Mouse (Mus musculus) MEL (cell line): ENCODE measurements around the gene Zfp985. TPM values are rescaled to one million over a fixed set of nuclear protein-coding genes. Genes with fewer than 3 reads are reported as not detected.

Experiments used
- DNase-seq: peaks from one replicate; pipeline ENCODE4 v3.0.0; 2011; ENCODE audit warnings: low read depth, low spot score
- H3K27ac ChIP-seq: 2 replicates; pipeline ENCODE4 v1.5.1; 2012; ENCODE audit warnings: low read depth, mild to moderate bottlenecking, control low read depth, low read length, moderate library complexity; ENCODE audit not compliant: control insufficient read depth
- H3K27me3 ChIP-seq, 2 experiments: fragments of 150-350 bp in 1 of 2; sonication (generic) in 1 of 2; 2 replicates each; pipeline ENCODE4 v1.6.1; 2012; ENCODE audit warnings: low read length in 2 of 2, mild to moderate bottlenecking in 2 of 2, improper control_type of control experiment in 1 of 2, moderate library complexity in 1 of 2; ENCODE audit not compliant: insufficient read depth in 2 of 2, control insufficient read depth in 1 of 2
- H3K36me3 ChIP-seq, 2 experiments: 2 replicates each; pipeline ENCODE4 v1.6.1; 2012 to 2014; ENCODE audit warnings: low read length in 2 of 2, improper control_type of control experiment in 1 of 2, inconsistent platforms in 1 of 2, mild to moderate bottlenecking in 1 of 2; ENCODE audit not compliant: insufficient read depth in 2 of 2, control insufficient read depth in 1 of 2
- H3K4me1 ChIP-seq, 2 experiments: fragments of 150-350 bp in 1 of 2; sonication (generic) in 1 of 2; 2 replicates each; pipeline ENCODE4 v1.6.1; 2012; ENCODE audit warnings: low read length in 2 of 2, improper control_type of control experiment in 1 of 2, mild to moderate bottlenecking in 1 of 2; ENCODE audit not compliant: insufficient read depth in 2 of 2, control insufficient read depth in 1 of 2
- H3K4me3 ChIP-seq, 2 experiments: fragments of 150-350 bp in 1 of 2; sonication (generic) in 1 of 2; 2 replicates each; pipeline ENCODE4 v1.5.1; 2012; ENCODE audit warnings: low read depth in 2 of 2, low read length in 2 of 2, mild to moderate bottlenecking in 2 of 2, moderate library complexity in 2 of 2, control low read depth in 1 of 2, improper control_type of control experiment in 1 of 2; ENCODE audit not compliant: control insufficient read depth in 1 of 2, insufficient read depth in 1 of 2
- H3K79me2 ChIP-seq: 2 replicates; pipeline ENCODE4 v1.6.1; 2012; ENCODE audit warnings: mild to moderate bottlenecking, low read length, moderate library complexity; ENCODE audit not compliant: control insufficient read depth, poor library complexity, insufficient read depth
- H3K9ac ChIP-seq: 2 replicates; pipeline ENCODE4 v1.6.1; 2012; ENCODE audit warnings: low read depth, mild to moderate bottlenecking, control low read depth, low read length, moderate library complexity; ENCODE audit not compliant: control insufficient read depth, poor library complexity, severe bottlenecking
- H3K9me3 ChIP-seq: fragments of 150-350 bp; sonication (generic); replicated peaks from 2 replicates; pipeline ENCODE4 v1.6.1; 2012; ENCODE audit warnings: mild to moderate bottlenecking, low read length, improper control_type of control experiment, moderate library complexity; ENCODE audit not compliant: insufficient read depth
- CHD1 ChIP-seq: IDR thresholded peaks from 2 replicates; pipeline ENCODE4 v1.6.1; 2012; ENCODE audit warnings: low read depth, mild to moderate bottlenecking, inconsistent platforms, low read length, improper control_type of control experiment
- CHD2 ChIP-seq: IDR thresholded peaks from 2 replicates; pipeline ENCODE4 v1.6.1; 2011; ENCODE audit warnings: low read length, improper control_type of control experiment
- GABPA ChIP-seq: IDR thresholded peaks from 2 replicates; pipeline ENCODE4 v1.6.1; 2012; ENCODE audit warnings: low read depth, mild to moderate bottlenecking, inconsistent platforms, low read length, improper control_type of control experiment, moderate library complexity
- GATA1 ChIP-seq: IDR thresholded peaks from 2 replicates; pipeline ENCODE4 v1.6.1; 2011; ENCODE audit warnings: low read depth, low read length, improper control_type of control experiment
- HCFC1 ChIP-seq: IDR thresholded peaks from 2 replicates; pipeline ENCODE4 v1.6.1; 2012; ENCODE audit warnings: low read depth, mild to moderate bottlenecking, inconsistent platforms, low read length, improper control_type of control experiment, moderate library complexity
- MEF2A ChIP-seq: IDR thresholded peaks from 2 replicates; pipeline ENCODE4 v1.6.1; 2014; ENCODE audit warnings: low read depth, mild to moderate bottlenecking, inconsistent platforms, low read length, improper control_type of control experiment; ENCODE audit not compliant: poor library complexity, insufficient replicate concordance, severe bottlenecking; ENCODE audit errors: extremely low read depth
- MXI1 ChIP-seq: IDR thresholded peaks from 2 replicates; pipeline ENCODE4 v1.6.1; 2011; ENCODE audit warnings: mild to moderate bottlenecking, low read depth, low read length, improper control_type of control experiment
- MYB ChIP-seq: IDR thresholded peaks from 2 replicates; pipeline ENCODE4 v1.6.1; 2011; ENCODE audit warnings: mild to moderate bottlenecking, low read depth, low read length, improper control_type of control experiment
- NELFE ChIP-seq: IDR thresholded peaks from 2 replicates; pipeline ENCODE4 v1.6.1; 2011; ENCODE audit warnings: low read depth, low read length, improper control_type of control experiment
- UBTF ChIP-seq: IDR thresholded peaks from 2 replicates; pipeline ENCODE4 v1.6.1; 2012; ENCODE audit warnings: low read depth, mild to moderate bottlenecking, inconsistent platforms, low read length, improper control_type of control experiment, moderate library complexity, borderline replicate concordance; ENCODE audit not compliant: insufficient read depth
- USF2 ChIP-seq, 2 experiments: IDR thresholded peaks; 2 replicates each; pipeline ENCODE4 v1.6.1; 2011 to 2012; ENCODE audit warnings: improper control_type of control experiment in 2 of 2, low read length in 2 of 2, borderline replicate concordance in 1 of 2, inconsistent platforms in 1 of 2, low read depth in 1 of 2, mild to moderate bottlenecking in 1 of 2; ENCODE audit not compliant: insufficient read depth in 1 of 2
- ZMIZ1 ChIP-seq: IDR thresholded peaks from 2 replicates; pipeline ENCODE4 v1.6.1; 2012; ENCODE audit warnings: low read depth, mild to moderate bottlenecking, inconsistent platforms, low read length, improper control_type of control experiment, moderate library complexity
- ZNF384 ChIP-seq: IDR thresholded peaks from 2 replicates; pipeline ENCODE4 v1.6.1; 2012; ENCODE audit warnings: low read depth, mild to moderate bottlenecking, inconsistent platforms, low read length, improper control_type of control experiment
- polyA plus RNA-seq, 2 experiments: library from polyadenylated mRNA; stranded (reverse) in 1 of 2; unstranded in 1 of 2; fragments of >175 nt in 1 of 2; fragments of >200 nt in 1 of 2; gene quantifications; 2 replicates each; pipeline versions ENCODE4 v1.2.1 to v1.2.4; 2012; ENCODE audit warnings: low replicate concordance in 2 of 2, low read depth in 1 of 2; ENCODE audit not compliant: insufficient read length in 2 of 2, insufficient read depth in 1 of 2, missing spikeins in 1 of 2
- total RNA-seq: library from RNA; depleted of rRNA; stranded (reverse); fragments of 300-350 nt; gene quantifications from 2 replicates; pipeline ENCODE4 v1.2.3, GENCODE M21; 2012

The Zfp985 gene
- total and polyA plus RNA-seq, 3 experiments = 0.54 to 1.2 TPM; not detected in 1

GRCm38 (mm10) chr4:147598831-147599230 is 45.8 kb downstream of the Zfp985 start:
- DNase-seq = no peak
- Histone ChIP-seq H3K79me2 (no peaks in the 10 kb centered on the region), H3K4me1 (no peaks in the 10 kb centered on the region), H3K36me3 (no peaks in the 10 kb centered on the region), H3K9ac (no peak overlapping the region), H3K27me3 (no peaks in the 10 kb centered on the region), H3K4me3 (no peak overlapping the region), H3K27ac (no peak overlapping the region), H3K9me3 (no peaks in the 10 kb centered on the region; the same call in none of the 2 replicates)
- TF ChIP-seq GATA1 = no peak

DNA sequence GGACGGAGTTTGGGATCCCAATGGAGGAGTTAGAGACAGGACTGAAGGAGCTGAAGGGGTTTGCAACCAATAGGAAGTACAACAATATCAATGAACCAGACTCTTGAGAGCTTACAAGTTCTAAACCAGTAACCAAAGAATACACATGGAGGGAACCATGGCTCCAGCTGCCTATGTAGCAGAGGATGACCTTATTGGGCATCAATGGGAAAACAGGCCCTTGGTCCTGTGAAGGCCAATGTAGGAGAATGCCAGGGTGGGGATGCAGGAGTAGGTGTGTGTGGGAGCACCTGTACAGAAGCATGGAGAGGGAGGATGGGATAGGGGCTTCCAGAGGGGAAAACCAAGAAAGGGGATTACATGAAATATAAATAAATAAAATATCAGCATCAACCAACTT is 48.8 kb downstream of the Zfp985 start:
- H3K4me3 ChIP-seq = no peak overlapping the region
- H3K9ac ChIP-seq = no peak overlapping the region
- DNase-seq = no peak
- no peak overlapping the region for H3K27ac ChIP-seq
- TF ChIP-seq ZNF384 (no peak), UBTF (no peak), CHD2 (no peak), USF2 (IDR thresholded peaks at IDR 0.05; ENCODE audit: borderline replicate concordance in 1 of 2, insufficient read depth in 1 of 2, low read depth in 1 of 2, low read length in 2 of 2) (no peak), GABPA (no peak), MXI1 (no peak), MEF2A (no peak), CHD1 (no peak), MYB (no peak)
- no peaks in the 10 kb centered on the region; the same call in none of the 2 replicates for H3K9me3 ChIP-seq
- H3K36me3 ChIP-seq = no peaks in the 10 kb centered on the region
- H3K79me2 ChIP-seq = no peaks in the 10 kb centered on the region
- no peaks in the 10 kb centered on the region for H3K4me1 ChIP-seq
- no peaks in the 10 kb centered on the region for H3K27me3 ChIP-seq

DNA sequence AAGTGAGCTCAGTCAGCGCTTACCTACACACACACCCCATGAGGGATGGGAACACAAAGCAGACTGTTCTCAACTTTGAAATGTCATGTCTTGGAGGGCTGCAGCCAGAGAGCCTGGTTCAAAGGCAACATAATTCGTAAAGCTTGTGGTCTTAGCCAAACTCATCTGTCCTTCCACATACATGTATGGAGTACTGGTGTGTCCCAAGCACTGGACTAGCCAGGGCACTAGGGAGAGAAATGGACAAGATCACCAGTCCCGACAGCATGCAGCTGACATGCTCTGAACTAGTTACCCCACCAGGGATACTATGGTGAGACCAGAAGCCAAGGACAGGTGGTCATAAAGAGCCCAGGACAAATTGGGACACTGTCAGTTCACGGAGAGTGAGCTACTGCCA is 50.7 kb downstream of the Zfp985 start:
- Histone ChIP-seq H3K27me3 (no peaks in the 10 kb centered on the region), H3K9me3 (no peaks in the 10 kb centered on the region; the same call in 1 of the 2 replicates), H3K4me1 (no peaks in the 10 kb centered on the region), H3K79me2 (no peaks in the 10 kb centered on the region)
- no peak for DNase-seq
- TF ChIP-seq HCFC1 (no peak), ZMIZ1 (no peak), NELFE (no peak)
- TF ChIP-seq, all 39 proteins: peak for 0
- no peak overlapping the region for H3K9ac ChIP-seq
- no peak overlapping the region for H3K4me3 ChIP-seq
- H3K36me3 ChIP-seq = no peaks in the 10 kb centered on the region
- no peak overlapping the region for H3K27ac ChIP-seq
